Mouse (Mus musculus) liver, adult (tissue): Measurements from ENCODE around the gene Mfsd2b.
A peak's percentile ranks its signal among the peaks of the same experiment; 100 is the strongest.

Experiments used
- GATA4 ChIP-seq: IDR thresholded peaks from 2 replicates; pipeline ENCODE4 v1.6.1; 2014; ENCODE audit warnings: mild to moderate bottlenecking, low read length; ENCODE audit not compliant: insufficient replicate concordance

The Mfsd2b gene

GRCm38 (mm10) chr12:4879048-4879447 lies 4.9 kb upstream of the Mfsd2b start:
- TF ChIP-seq GATA4 = no peak

- no peak for TF ChIP-seq GATA4
These were observed 4.2 kb upstream of the Mfsd2b start for GRCm38 (mm10) chr12:4878296-4878783.

GRCm38 (mm10) chr12:4875623-4876022 lies 1.5 kb upstream of the Mfsd2b start:
- TF ChIP-seq GATA4 = peak; percentile 57; the same call in 1 of the 2 replicates

- TF ChIP-seq GATA4 = no peak
These were observed 628 bp downstream of the Mfsd2b start for GRCm38 (mm10) chr12:4873531-4873930.

GRCm38 (mm10) chr12:4872983-4873477 lies 1.1 kb downstream of the Mfsd2b start:
- TF ChIP-seq GATA4 = no peak

- TF ChIP-seq GATA4 = no peak
These were observed 1.9 kb downstream of the Mfsd2b start for GRCm38 (mm10) chr12:4872273-4872672.

GRCm38 (mm10) chr12:4871260-4871659 lies 2.9 kb downstream of the Mfsd2b start:
- TF ChIP-seq GATA4 = no peak

GRCm38 (mm10) chr12:4868924-4869323 lies 5.2 kb downstream of the Mfsd2b start:
- no peak for TF ChIP-seq GATA4

- no peak for TF ChIP-seq GATA4
These were observed 9.8 kb downstream of the Mfsd2b start for GRCm38 (mm10) chr12:4864338-4864690.

GRCm38 (mm10) chr12:4863654-4864337 lies 10.4 kb downstream of the Mfsd2b start:
- TF ChIP-seq GATA4 = no peak

GRCm38 (mm10) chr12:4862672-4863071 lies 11.5 kb downstream of the Mfsd2b start:
- TF ChIP-seq GATA4 = no peak

GRCm38 (mm10) chr12:4859241-4859914 lies 14.8 kb downstream of the Mfsd2b start:
- TF ChIP-seq GATA4 = no peak

GRCm38 (mm10) chr12:4856834-4857233 lies 17.3 kb downstream of the Mfsd2b start:
- TF ChIP-seq GATA4 = no peak

- no peak for TF ChIP-seq GATA4
These were observed 18.0 kb downstream of the Mfsd2b start for GRCm38 (mm10) chr12:4856160-4856559.

- no peak for TF ChIP-seq GATA4
These were observed 30.4 kb downstream of the Mfsd2b start for GRCm38 (mm10) chr12:4843741-4844140.

GRCm38 (mm10) chr12:4842890-4843597 lies 31.1 kb downstream of the Mfsd2b start, which contains the start of gene Wdcp:
Gene Wdcp, plus strand, starts transcription at chr12:4843303.
- TF ChIP-seq GATA4 = no peak
